Mouse (Mus musculus): Measurements from ENCODE around the gene Wdfy4. TPM values are rescaled to one million over a fixed set of nuclear protein-coding genes. Genes with fewer than 3 reads are reported as not detected.

Gene Wdfy4
- polyA plus RNA-seq, 1 experiment from 2014 or later = 0.63 TPM

GRCm38 (mm10) chr14:33187201-33187600 lies 1.9 kb upstream of the Wdfy4 start:
- no peaks in the 10 kb centered on the region for H3K27me3 ChIP-seq
- WGBS = 24% methylated on average over 4 of the region's 4 CpGs
- no peak overlapping the region for H3K4me3 ChIP-seq
- H3K4me2 ChIP-seq (replicated peaks) = no peak overlapping the region
- no peaks in the 10 kb centered on the region for H3K36me3 ChIP-seq
- H3K9ac ChIP-seq (replicated peaks) = no peak overlapping the region
- 0 out of 2 replicates have a peak, but pooled peaks cover 4% of the 10 kb centered on the region for H3K4me1 ChIP-seq
- no peaks in the 10 kb centered on the region for H3K9me3 ChIP-seq
- ATAC-seq (ENCODE audit: low FRiP score, low read depth) = no peak
- H3K27ac ChIP-seq (replicated peaks) = no peak overlapping the region

GRCm38 (mm10) chr14:33180102-33180501 lies 5.2 kb downstream of the Wdfy4 start:
- 89% methylated on average over 5 of the region's 5 CpGs for WGBS
- Histone ChIP-seq H3K4me2 (replicated peaks) (no peak overlapping the region), H3K36me3 (no peaks in the 10 kb centered on the region), H3K27me3 (no peaks in the 10 kb centered on the region), H3K9me3 (no peaks in the 10 kb centered on the region), H3K27ac (replicated peaks) (no peak overlapping the region), H3K4me1 (no peaks in the 10 kb centered on the region), H3K4me3 (no peak overlapping the region), H3K9ac (replicated peaks) (no peak overlapping the region)
- no peak for ATAC-seq (ENCODE audit: low FRiP score, low read depth)

GRCm38 (mm10) chr14:33175059-33175821 lies 10.1 kb downstream of the Wdfy4 start:
- ATAC-seq (ENCODE audit: low FRiP score, low read depth) = no peak
- Histone ChIP-seq H3K4me1 (no peaks in the 10 kb centered on the region), H3K27ac (replicated peaks) (no peak overlapping the region), H3K9ac (replicated peaks) (no peak overlapping the region), H3K9me3 (no peaks in the 10 kb centered on the region), H3K4me3 (no peak overlapping the region), H3K36me3 (no peaks in the 10 kb centered on the region), H3K4me2 (replicated peaks) (no peak overlapping the region), H3K27me3 (no peaks in the 10 kb centered on the region)
- WGBS = 82% methylated on average over 4 of the region's 4 CpGs

GRCm38 (mm10) chr14:33171942-33172341 lies 13.4 kb downstream of the Wdfy4 start:
- 90% methylated on average over 1 of the region's 1 CpGs for WGBS
- ATAC-seq (ENCODE audit: low FRiP score, low read depth) = no peak

GRCm38 (mm10) chr14:33168750-33169149 lies 16.6 kb downstream of the Wdfy4 start:
- no peaks in the 10 kb centered on the region for H3K27me3 ChIP-seq
- H3K9ac ChIP-seq (replicated peaks) = no peak overlapping the region
- no peaks in the 10 kb centered on the region for H3K36me3 ChIP-seq
- H3K4me3 ChIP-seq = no peak overlapping the region
- H3K9me3 ChIP-seq = no peaks in the 10 kb centered on the region
- 89% methylated on average over 4 of the region's 4 CpGs for WGBS
- no peak overlapping the region for H3K4me2 ChIP-seq (replicated peaks)
- H3K4me1 ChIP-seq = no peaks in the 10 kb centered on the region
- ATAC-seq (ENCODE audit: low FRiP score, low read depth) = no peak
- no peak overlapping the region for H3K27ac ChIP-seq (replicated peaks)

More at GRCm38 (mm10) chr14:33171942-33172341, 13.4 kb downstream of the Wdfy4 start:
- H3K27ac ChIP-seq (replicated peaks) = no peak overlapping the region
- H3K4me1 ChIP-seq = no peaks in the 10 kb centered on the region
- no peak overlapping the region for H3K4me2 ChIP-seq (replicated peaks)
- H3K36me3 ChIP-seq = no peaks in the 10 kb centered on the region
- no peaks in the 10 kb centered on the region for H3K9me3 ChIP-seq
- no peaks in the 10 kb centered on the region for H3K27me3 ChIP-seq
- no peak overlapping the region for H3K9ac ChIP-seq (replicated peaks)
- H3K4me3 ChIP-seq = no peak overlapping the region

GRCm38 (mm10) chr14:33162238-33162637 lies 23.1 kb downstream of the Wdfy4 start:
- Histone ChIP-seq H3K4me2 (replicated peaks) (no peak overlapping the region), H3K4me3 (no peak overlapping the region), H3K27me3 (no peaks in the 10 kb centered on the region), H3K4me1 (no peaks in the 10 kb centered on the region), H3K9me3 (no peaks in the 10 kb centered on the region), H3K36me3 (no peaks in the 10 kb centered on the region), H3K27ac (replicated peaks) (no peak overlapping the region), H3K9ac (replicated peaks) (no peak overlapping the region)
- no peak for ATAC-seq (ENCODE audit: low FRiP score, low read depth)
- WGBS = 91% methylated on average over 5 of the region's 5 CpGs

DNA sequence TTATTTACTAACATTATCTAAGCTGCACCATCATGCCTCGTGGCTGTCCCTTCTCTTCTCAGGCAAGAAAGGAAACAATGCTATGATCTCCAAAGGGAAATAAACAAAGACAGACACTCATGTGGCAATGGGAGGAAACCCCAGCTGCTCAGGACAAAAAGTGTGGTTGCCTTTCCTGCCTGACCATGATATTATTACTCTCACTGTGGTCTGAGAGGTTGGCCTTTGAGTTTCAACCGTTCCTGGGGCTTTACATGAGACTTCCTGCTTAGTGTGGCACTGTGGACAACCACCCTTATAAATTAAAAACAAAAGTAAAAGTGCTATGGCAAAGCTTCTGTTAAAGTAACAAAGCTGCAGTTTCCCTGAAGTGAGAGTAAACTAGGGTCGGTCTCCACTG lies 27.0 kb downstream of the Wdfy4 start:
- no peak for ATAC-seq (ENCODE audit: low FRiP score, low read depth)
- Histone ChIP-seq H3K9me3 (no peaks in the 10 kb centered on the region), H3K4me3 (no peak overlapping the region), H3K36me3 (no peaks in the 10 kb centered on the region), H3K4me2 (replicated peaks) (no peak overlapping the region), H3K27me3 (no peaks in the 10 kb centered on the region), H3K9ac (replicated peaks) (no peak overlapping the region), H3K27ac (replicated peaks) (no peak overlapping the region), H3K4me1 (no peaks in the 10 kb centered on the region)
- 83% methylated on average over 3 of the region's 3 CpGs for WGBS

DNA sequence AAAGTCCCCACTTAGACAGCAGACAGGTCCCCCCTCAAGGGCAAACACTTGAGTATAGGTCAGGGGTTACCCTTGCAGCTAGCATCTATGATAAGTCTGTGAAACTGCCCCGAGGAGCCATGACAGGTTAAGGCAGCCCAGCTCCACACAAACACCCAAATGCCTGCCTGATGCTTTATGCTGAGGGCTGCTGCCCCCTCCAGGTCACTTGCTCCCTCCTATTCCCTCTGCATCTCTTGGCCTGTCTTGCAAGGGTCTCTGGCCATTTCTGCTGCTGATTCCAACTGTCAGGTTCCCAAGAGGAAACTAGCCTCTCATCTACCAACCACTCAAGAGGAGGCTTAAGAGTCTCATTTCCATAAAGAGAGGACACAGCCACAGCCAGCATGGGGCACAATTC lies 32.4 kb downstream of the Wdfy4 start:
- H3K9ac ChIP-seq (replicated peaks) = no peak overlapping the region
- no peaks in the 10 kb centered on the region for H3K36me3 ChIP-seq
- peaks cover 25% of the 10 kb centered on the region for H3K27me3 ChIP-seq
- no peaks in the 10 kb centered on the region for H3K4me1 ChIP-seq
- H3K9me3 ChIP-seq = no peaks in the 10 kb centered on the region
- no peak overlapping the region for H3K27ac ChIP-seq (replicated peaks)
- no peak for ATAC-seq (ENCODE audit: low FRiP score, low read depth)
- 40% methylated on average over 1 of the region's 1 CpGs for WGBS
- H3K4me3 ChIP-seq = no peak overlapping the region
- H3K4me2 ChIP-seq (replicated peaks) = no peak overlapping the region

GRCm38 (mm10) chr14:33146287-33146686 lies 39.0 kb downstream of the Wdfy4 start:
- peaks cover 69% of the 10 kb centered on the region for H3K27me3 ChIP-seq
- no peak for ATAC-seq (ENCODE audit: low FRiP score, low read depth)
- H3K4me3 ChIP-seq = no peak overlapping the region
- H3K9me3 ChIP-seq = no peaks in the 10 kb centered on the region
- WGBS = 31% methylated on average over 2 of the region's 2 CpGs
- no peaks in the 10 kb centered on the region for H3K4me1 ChIP-seq
- H3K27ac ChIP-seq (replicated peaks) = no peak overlapping the region
- H3K4me2 ChIP-seq (replicated peaks) = no peak overlapping the region
- no peak overlapping the region for H3K9ac ChIP-seq (replicated peaks)
- H3K36me3 ChIP-seq = no peaks in the 10 kb centered on the region

GRCm38 (mm10) chr14:33136843-33137242 lies 48.5 kb downstream of the Wdfy4 start:
- Histone ChIP-seq H3K36me3 (no peaks in the 10 kb centered on the region), H3K4me3 (no peak overlapping the region), H3K27me3 (peaks cover 63% of the 10 kb centered on the region), H3K4me2 (replicated peaks) (no peak overlapping the region), H3K9me3 (no peaks in the 10 kb centered on the region), H3K4me1 (no peaks in the 10 kb centered on the region; the same call in 1 of the 2 replicates), H3K27ac (replicated peaks) (no peak overlapping the region), H3K9ac (replicated peaks) (no peak overlapping the region)
- WGBS = 55% methylated on average over 9 of the region's 9 CpGs
- peak; percentile 66; the same call in 1 of the 2 replicates for ATAC-seq (ENCODE audit: low FRiP score, low read depth)

DNA sequence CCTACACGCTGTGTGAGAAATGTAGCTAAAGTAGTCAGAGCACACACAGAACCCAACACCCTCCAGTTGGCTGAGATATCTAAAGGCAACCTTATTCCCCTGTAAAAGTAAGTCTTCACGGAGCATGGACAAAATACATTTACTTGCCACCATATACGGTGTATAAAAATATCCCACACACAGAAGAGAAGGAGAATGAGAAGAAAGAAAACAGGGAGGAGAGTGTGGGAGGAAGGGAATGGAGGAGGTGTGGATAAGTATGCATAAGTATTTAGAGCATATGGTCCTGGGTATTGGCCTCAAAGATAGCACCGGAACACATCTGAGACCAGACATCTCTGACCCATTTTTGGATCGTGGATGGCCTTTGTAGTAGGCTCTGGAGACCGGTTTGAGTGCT lies 50.1 kb downstream of the Wdfy4 start:
- H3K27ac ChIP-seq (replicated peaks) = no peak overlapping the region
- H3K27me3 ChIP-seq = peaks cover 59% of the 10 kb centered on the region
- no peaks in the 10 kb centered on the region; the same call in 1 of the 2 replicates for H3K4me1 ChIP-seq
- no peak overlapping the region for H3K9ac ChIP-seq (replicated peaks)
- no peak overlapping the region for H3K4me2 ChIP-seq (replicated peaks)
- no peak for ATAC-seq (ENCODE audit: low FRiP score, low read depth)
- H3K36me3 ChIP-seq = no peaks in the 10 kb centered on the region
- WGBS = 90% methylated on average over 6 of the region's 6 CpGs
- H3K9me3 ChIP-seq = no peaks in the 10 kb centered on the region
- H3K4me3 ChIP-seq = no peak overlapping the region

GRCm38 (mm10) chr14:33131044-33131758 lies 54.1 kb downstream of the Wdfy4 start:
- ATAC-seq (ENCODE audit: low FRiP score, low read depth) = no peak
- Histone ChIP-seq H3K9ac (replicated peaks) (no peak overlapping the region), H3K27me3 (peaks cover 38% of the 10 kb centered on the region), H3K4me2 (replicated peaks) (no peak overlapping the region), H3K4me1 (no peaks in the 10 kb centered on the region), H3K36me3 (no peaks in the 10 kb centered on the region), H3K27ac (replicated peaks) (no peak overlapping the region), H3K4me3 (no peak overlapping the region), H3K9me3 (no peaks in the 10 kb centered on the region)
- 70% methylated on average over 7 of the region's 7 CpGs for WGBS
